Mouse (Mus musculus) MEL (cell line): ENCODE results near the gene Acaca. TPM values are rescaled to one million over a fixed set of nuclear protein-coding genes. Genes with fewer than 3 reads are reported as not detected.

Source experiments
- DNase-seq: peaks from one replicate; pipeline ENCODE4 v3.0.0; 2011; ENCODE audit warnings: low read depth, low spot score
- H3K27ac ChIP-seq: 2 replicates; pipeline ENCODE4 v1.5.1; 2012; ENCODE audit warnings: low read depth, mild to moderate bottlenecking, control low read depth, low read length, moderate library complexity; ENCODE audit not compliant: control insufficient read depth
- H3K27me3 ChIP-seq, 2 experiments: fragments of 150-350 bp in 1 of 2; sonication (generic) in 1 of 2; 2 replicates each; pipeline ENCODE4 v1.6.1; 2012; ENCODE audit warnings: low read length in 2 of 2, mild to moderate bottlenecking in 2 of 2, improper control_type of control experiment in 1 of 2, moderate library complexity in 1 of 2; ENCODE audit not compliant: insufficient read depth in 2 of 2, control insufficient read depth in 1 of 2
- H3K36me3 ChIP-seq, 2 experiments: 2 replicates each; pipeline ENCODE4 v1.6.1; 2012 to 2014; ENCODE audit warnings: low read length in 2 of 2, improper control_type of control experiment in 1 of 2, inconsistent platforms in 1 of 2, mild to moderate bottlenecking in 1 of 2; ENCODE audit not compliant: insufficient read depth in 2 of 2, control insufficient read depth in 1 of 2
- H3K4me1 ChIP-seq, 2 experiments: fragments of 150-350 bp in 1 of 2; sonication (generic) in 1 of 2; 2 replicates each; pipeline ENCODE4 v1.6.1; 2012; ENCODE audit warnings: low read length in 2 of 2, improper control_type of control experiment in 1 of 2, mild to moderate bottlenecking in 1 of 2; ENCODE audit not compliant: insufficient read depth in 2 of 2, control insufficient read depth in 1 of 2
- H3K4me3 ChIP-seq, 2 experiments: fragments of 150-350 bp in 1 of 2; sonication (generic) in 1 of 2; 2 replicates each; pipeline ENCODE4 v1.5.1; 2012; ENCODE audit warnings: low read depth in 2 of 2, low read length in 2 of 2, mild to moderate bottlenecking in 2 of 2, moderate library complexity in 2 of 2, control low read depth in 1 of 2, improper control_type of control experiment in 1 of 2; ENCODE audit not compliant: control insufficient read depth in 1 of 2, insufficient read depth in 1 of 2
- H3K79me2 ChIP-seq: 2 replicates; pipeline ENCODE4 v1.6.1; 2012; ENCODE audit warnings: mild to moderate bottlenecking, low read length, moderate library complexity; ENCODE audit not compliant: control insufficient read depth, poor library complexity, insufficient read depth
- H3K9ac ChIP-seq: 2 replicates; pipeline ENCODE4 v1.6.1; 2012; ENCODE audit warnings: low read depth, mild to moderate bottlenecking, control low read depth, low read length, moderate library complexity; ENCODE audit not compliant: control insufficient read depth, poor library complexity, severe bottlenecking
- H3K9me3 ChIP-seq: fragments of 150-350 bp; sonication (generic); replicated peaks from 2 replicates; pipeline ENCODE4 v1.6.1; 2012; ENCODE audit warnings: mild to moderate bottlenecking, low read length, improper control_type of control experiment, moderate library complexity; ENCODE audit not compliant: insufficient read depth
- CTCF ChIP-seq, 3 experiments: IDR thresholded peaks in 2 of 3; conservative IDR thresholded peaks in 1 of 3; 2 replicates each; pipeline ENCODE4 v1.5.1; 2011 to 2012; ENCODE audit warnings: low read length in 3 of 3, low read depth in 2 of 3, mild to moderate bottlenecking in 2 of 3, improper control_type of control experiment in 1 of 3, inconsistent platforms in 1 of 3, mixed read lengths in 1 of 3, moderate library complexity in 1 of 3; ENCODE audit not compliant: control insufficient read depth in 1 of 3, insufficient read depth in 1 of 3, poor library complexity in 1 of 3, severe bottlenecking in 1 of 3
- EP300 ChIP-seq, 2 experiments: IDR thresholded peaks; 2 replicates each; pipeline ENCODE4 v1.6.1; 2011; ENCODE audit warnings: improper control_type of control experiment in 2 of 2, low read length in 2 of 2, low read depth in 1 of 2, mild to moderate bottlenecking in 1 of 2
- GABPA ChIP-seq: IDR thresholded peaks from 2 replicates; pipeline ENCODE4 v1.6.1; 2012; ENCODE audit warnings: low read depth, mild to moderate bottlenecking, inconsistent platforms, low read length, improper control_type of control experiment, moderate library complexity
- HCFC1 ChIP-seq: IDR thresholded peaks from 2 replicates; pipeline ENCODE4 v1.6.1; 2012; ENCODE audit warnings: low read depth, mild to moderate bottlenecking, inconsistent platforms, low read length, improper control_type of control experiment, moderate library complexity
- MAZ ChIP-seq: IDR thresholded peaks from 2 replicates; pipeline ENCODE4 v1.6.1; 2012; ENCODE audit warnings: low read depth, mild to moderate bottlenecking, inconsistent platforms, low read length, improper control_type of control experiment
- MEF2A ChIP-seq: IDR thresholded peaks from 2 replicates; pipeline ENCODE4 v1.6.1; 2014; ENCODE audit warnings: low read depth, mild to moderate bottlenecking, inconsistent platforms, low read length, improper control_type of control experiment; ENCODE audit not compliant: poor library complexity, insufficient replicate concordance, severe bottlenecking; ENCODE audit errors: extremely low read depth
- MYB ChIP-seq: IDR thresholded peaks from 2 replicates; pipeline ENCODE4 v1.6.1; 2011; ENCODE audit warnings: mild to moderate bottlenecking, low read depth, low read length, improper control_type of control experiment
- POLR2A ChIP-seq, 2 experiments: IDR thresholded peaks; 2 replicates each; pipeline ENCODE4 v1.6.1; 2011 to 2012; ENCODE audit warnings: low read length in 2 of 2, mild to moderate bottlenecking in 2 of 2, control low read depth in 1 of 2, improper control_type of control experiment in 1 of 2, low read depth in 1 of 2, moderate library complexity in 1 of 2; ENCODE audit not compliant: control insufficient read depth in 1 of 2, insufficient read depth in 1 of 2, poor library complexity in 1 of 2
- RAD21 ChIP-seq: IDR thresholded peaks from 2 replicates; pipeline ENCODE4 v1.6.1; 2011; ENCODE audit warnings: mild to moderate bottlenecking, low read depth, low read length, improper control_type of control experiment
- SMC3 ChIP-seq: IDR thresholded peaks from 2 replicates; pipeline ENCODE4 v1.6.1; 2011; ENCODE audit warnings: low read depth, low read length, improper control_type of control experiment
- TBP ChIP-seq: IDR thresholded peaks from 2 replicates; pipeline ENCODE4 v1.8.0; 2011; ENCODE audit warnings: low read depth, low read length, improper control_type of control experiment
- USF1 ChIP-seq: IDR thresholded peaks from 2 replicates; pipeline ENCODE4 v1.6.1; 2014; ENCODE audit warnings: low read depth, mild to moderate bottlenecking, inconsistent platforms, low read length, improper control_type of control experiment, moderate library complexity
- ZMIZ1 ChIP-seq: IDR thresholded peaks from 2 replicates; pipeline ENCODE4 v1.6.1; 2012; ENCODE audit warnings: low read depth, mild to moderate bottlenecking, inconsistent platforms, low read length, improper control_type of control experiment, moderate library complexity
- polyA plus RNA-seq, 2 experiments: library from polyadenylated mRNA; stranded (reverse) in 1 of 2; unstranded in 1 of 2; fragments of >175 nt in 1 of 2; fragments of >200 nt in 1 of 2; gene quantifications; 2 replicates each; pipeline versions ENCODE4 v1.2.1 to v1.2.4; 2012; ENCODE audit warnings: low replicate concordance in 2 of 2, low read depth in 1 of 2; ENCODE audit not compliant: insufficient read length in 2 of 2, insufficient read depth in 1 of 2, missing spikeins in 1 of 2
- total RNA-seq: library from RNA; depleted of rRNA; stranded (reverse); fragments of 300-350 nt; gene quantifications from 2 replicates; pipeline ENCODE4 v1.2.3, GENCODE M21; 2012

Gene Acaca
- total and polyA plus RNA-seq, 3 experiments: 32.0 to 52.0 (median 33.9) TPM

- DNase-seq: no peak
- peaks cover 6 to 15% of the 10 kb centered on the region in 2 experiments for H3K36me3 ChIP-seq
These were observed 232.1 kb downstream of the Acaca start for GRCm38 (mm10) chr11:84361551-84361950.

GRCm38 (mm10) chr11:84362633-84363243 lies 233.3 kb downstream of the Acaca start:
- TF ChIP-seq SMC3 (no peak), USF1 (no peak), EP300 (IDR thresholded peaks at IDR 0.05; ENCODE audit: low read depth in 1 of 2, low read length in 2 of 2) (no peak)
- TF ChIP-seq, all 39 proteins: peak for 0
- Histone ChIP-seq H3K9me3 (no peaks in the 10 kb centered on the region), H3K4me3 (no peak overlapping the region), H3K79me2 (no peaks in the 10 kb centered on the region), H3K27ac (no peak overlapping the region), H3K4me1 (peaks cover 0 to under 1% of the 10 kb centered on the region in 2 experiments; a peak in 2 of 4 replicates), H3K27me3 (no peaks in the 10 kb centered on the region), H3K9ac (no peak overlapping the region), H3K36me3 (peaks cover 3 to 6% of the 10 kb centered on the region in 2 experiments)
- no peak for DNase-seq

More at GRCm38 (mm10) chr11:84361551-84361950, 232.1 kb downstream of the Acaca start:
- TF ChIP-seq POLR2A (IDR thresholded peaks at IDR 0.05; ENCODE audit: control insufficient read depth in 1 of 2, insufficient read depth in 1 of 2, low read depth in 1 of 2, low read length in 2 of 2, poor library complexity in 1 of 2) (no peak), GABPA (no peak), HCFC1 (no peak)
- Histone ChIP-seq H3K9me3 (no peaks in the 10 kb centered on the region), H3K79me2 (no peaks in the 10 kb centered on the region), H3K9ac (no peak overlapping the region), H3K27ac (no peak overlapping the region), H3K27me3 (no peaks in the 10 kb centered on the region), H3K4me1 (peaks cover 6 to 9% of the 10 kb centered on the region in 2 experiments), H3K4me3 (no peak overlapping the region)

- peaks cover 2 to 6% of the 10 kb centered on the region in 2 experiments; a peak in 3 of 4 replicates for H3K36me3 ChIP-seq
These were observed 235.8 kb downstream of the Acaca start for GRCm38 (mm10) chr11:84365313-84365712.

More at GRCm38 (mm10) chr11:84365313-84365712, 235.8 kb downstream of the Acaca start:
- TF ChIP-seq MEF2A: no peak
- peak; percentile 9; the same call in 1 of the 2 replicates for TF ChIP-seq RAD21
- TF ChIP-seq ZMIZ1: no peak
- TF ChIP-seq MYB: no peak
- peak; percentile 37 for TF ChIP-seq SMC3
- peak; percentile 15 to 37 (median 35); a peak in 3 of 6 replicates for TF ChIP-seq CTCF (IDR thresholded peaks at IDR 0.05 in 2 of 3, conservative IDR thresholded peaks at IDR 0.05 in 1 of 3; ENCODE audit: control insufficient read depth in 1 of 3, insufficient read depth in 1 of 3, low read depth in 2 of 3, low read length in 3 of 3, poor library complexity in 1 of 3, severe bottlenecking in 1 of 3)
- TF ChIP-seq HCFC1: no peak
- TF ChIP-seq TBP: no peak
- TF ChIP-seq MAZ: no peak
- H3K79me2 ChIP-seq: no peaks in the 10 kb centered on the region
- H3K9ac ChIP-seq: no peak overlapping the region
- H3K27me3 ChIP-seq: no peaks in the 10 kb centered on the region
- peak; percentile 26 for DNase-seq
- H3K9me3 ChIP-seq: no peaks in the 10 kb centered on the region
- H3K4me1 ChIP-seq: peaks cover 0 to 2% of the 10 kb centered on the region in 2 experiments; a peak in 1 of 4 replicates
- no peak overlapping the region for H3K4me3 ChIP-seq
- no peak overlapping the region for H3K27ac ChIP-seq
